Mouse (Mus musculus) C2C12 (cell line): ENCODE data around the gene Tmem221.

ENCODE experiments used
- CTCF ChIP-seq: IDR thresholded peaks from one replicate; pipeline ENCODE4 v1.5.1; 2011; ENCODE audit not compliant: control insufficient read depth, insufficient read depth, insufficient read length
- USF1 ChIP-seq: IDR thresholded peaks from one replicate; pipeline ENCODE4 v1.6.1; 2011; ENCODE audit warnings: low read depth, mild to moderate bottlenecking, control low read depth, moderate library complexity

DNA sequence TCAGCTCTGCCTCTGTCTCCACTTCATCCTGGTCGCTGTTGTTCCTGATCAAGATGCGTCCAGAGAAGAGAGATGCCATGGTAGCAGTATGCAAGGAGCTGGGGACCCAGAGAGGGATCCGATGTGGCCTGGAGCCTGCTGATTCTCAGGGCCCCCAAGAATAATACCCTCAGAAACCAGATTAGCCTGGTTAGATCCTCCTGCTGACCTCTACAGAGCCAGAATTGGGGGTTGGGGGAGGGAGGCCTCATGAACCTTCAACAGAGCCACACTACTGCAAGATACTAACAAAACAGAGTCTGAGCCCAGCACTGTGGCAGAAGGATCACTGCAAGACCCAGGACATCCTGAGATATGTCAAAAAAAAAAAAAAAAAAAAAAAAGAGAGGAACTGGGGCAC lies 7.8 kb upstream of the Tmem221 start, which contains the start of gene Nxnl1:
- TF ChIP-seq USF1: no peak
- no peak for TF ChIP-seq CTCF
